8 mouse cellular contexts compared by ENCODE assay signal in genomic region chr4:63495915-63496278, GRCm38 (mm10). TPM values are rescaled to one million over a fixed set of nuclear protein-coding genes. Genes with fewer than 3 reads are reported as not detected.
DNase-seq lines count a peak whose midpoint lies in the region; ATAC-seq and TF ChIP-seq lines count a peak whose summit lies in the region.

TSS of gene Whrn (minus strand) at chr4:63495991.

- peak within 1 kb of the TSS; percentile 90 for H3K4me3 ChIP-seq in E14TG2a.4 (replicated peaks; ENCODE audit: low read length)

- ATAC-seq in frontal cortex, adult (ENCODE audit: low TSS enrichment), result peak; percentile 45
- peak; percentile 76 to 84 for ATAC-seq in hematopoietic stem cell, adult 5-6 weeks (replicated peaks in 1 of 2; ENCODE audit: insufficient read depth in 1 of 2, low FRiP score in 2 of 2, low TSS enrichment in 1 of 2, low read depth in 1 of 2, poor library complexity in 2 of 2, severe bottlenecking in 2 of 2)

- peaks cover 12% of the 10 kb centered on the region for H3K36me3 ChIP-seq in E14TG2a.4 (ENCODE audit: insufficient read depth, low read length)

- H3K9me3 ChIP-seq in E14TG2a.4 (ENCODE audit: low read length), result no peaks in the 10 kb centered on the region

- peak; percentile 14 for DNase-seq in cerebellum, adult 11-12 months
- DNase-seq in layer of hippocampus, adult 9-11 months, result peak; percentile 66
- peak; percentile 84 for DNase-seq in lung, postnatal 10 days
- DNase-seq in ovary, postnatal 14 days (ENCODE audit: low spot score), result peak; percentile 61
- peak; percentile 90 for DNase-seq in thymus, postnatal 14 days

- TF ChIP-seq CTCF in E14TG2a.4 (conservative IDR thresholded peaks at IDR 0.05; ENCODE audit: low read length), result no peak

- H3K4me1 ChIP-seq in E14TG2a.4 (replicated peaks; ENCODE audit: low read depth, low read length), result peaks cover 20% of the 10 kb centered on the region

- peaks cover 36% of the 10 kb centered on the region for H3K27me3 ChIP-seq in E14TG2a.4 (ENCODE audit: insufficient read depth, low read length)

RNA-seq across cellular contexts. Expression of gene Whrn, which starts in this region (rescaled TPM):
- 4.4 and 6.1 TPM in 2 replicates for total RNA-seq in hematopoietic stem cell, adult 5-6 weeks (2017)

Comparison
In these comparisons a context has a peak if more than half of its experiments do, and no peak if none do; other contexts are left out.
1. Peak in every context shown above with its lines: DNase-seq, ATAC-seq and H3K4me3 ChIP-seq.
2. DNase-seq: peak in every context shown above with its lines; median percentile 90 in thymus, postnatal 14 days; 84 in lung, postnatal 10 days; 66 in layer of hippocampus, adult 9-11 months; 61 in ovary, postnatal 14 days; 14 in cerebellum, adult 11-12 months.